Mouse (Mus musculus) limb, embryonic 14.5 days (tissue): ENCODE data around the gene Rbms1. TPM values are rescaled to one million over a fixed set of nuclear protein-coding genes. Genes with fewer than 3 reads are reported as not detected.

Source experiments
- ATAC-seq: fragments of 200-750 bp; cut with Nextera tagmentation; 2 replicates; pipeline ENCODE4 v1.8.0; 2017; ENCODE audit warnings: low read depth, moderate number of reproducible peaks, moderate TSS enrichment; ENCODE audit not compliant: low FRiP score
- DNase-seq: peaks from one replicate; pipeline ENCODE4 v3.0.0-alpha.2; 2015; ENCODE audit warnings: low spot score
- H3K27ac ChIP-seq: fragments of 300-500 bp; sonication (generic); replicated peaks from 2 replicates; pipeline ENCODE4 v1.5.1; 2014; ENCODE audit warnings: low read depth, mild to moderate bottlenecking, low read length, moderate library complexity, mixed read lengths
- H3K27me3 ChIP-seq: fragments of 300-500 bp; sonication (generic); 2 replicates; pipeline ENCODE4 v1.6.1; 2014; ENCODE audit warnings: low read length, mixed read lengths; ENCODE audit not compliant: control insufficient read depth, insufficient read depth
- H3K36me3 ChIP-seq: fragments of 300-500 bp; sonication (generic); 2 replicates; pipeline ENCODE4 v1.6.1; 2014; ENCODE audit warnings: mild to moderate bottlenecking, low read length, moderate library complexity, mixed read lengths; ENCODE audit not compliant: control insufficient read depth, insufficient read depth
- H3K4me1 ChIP-seq: fragments of 300-500 bp; sonication (generic); 2 replicates; pipeline ENCODE4 v1.6.1; 2014; ENCODE audit warnings: antibody characterized with exemption, low read length, mixed read lengths; ENCODE audit not compliant: control insufficient read depth, insufficient read depth
- H3K4me2 ChIP-seq: fragments of 300-500 bp; sonication (generic); replicated peaks from 2 replicates; pipeline ENCODE4 v1.6.1; 2014; ENCODE audit warnings: low read depth, mild to moderate bottlenecking, low read length, moderate library complexity; ENCODE audit not compliant: severe bottlenecking
- H3K4me3 ChIP-seq: fragments of 300-500 bp; sonication (generic); replicated peaks from 2 replicates; pipeline ENCODE4 v1.5.1; 2014; ENCODE audit warnings: low read length
- H3K9ac ChIP-seq: fragments of 300-500 bp; sonication (generic); 2 replicates; pipeline ENCODE4 v1.6.1; 2014; ENCODE audit warnings: mild to moderate bottlenecking, low read depth, low read length, moderate library complexity; ENCODE audit not compliant: severe bottlenecking
- H3K9me3 ChIP-seq: fragments of 300-500 bp; sonication (generic); 2 replicates; pipeline ENCODE4 v1.6.1; 2016; ENCODE audit warnings: low read length; ENCODE audit not compliant: control insufficient read depth
- POLR2A ChIP-seq: fragments of 200-500 bp; IDR thresholded peaks from 2 replicates; pipeline ENCODE4 v1.8.0; 2012; ENCODE audit warnings: inconsistent platforms, mild to moderate bottlenecking, moderate library complexity, borderline replicate concordance; ENCODE audit not compliant: insufficient read depth, insufficient read length; ENCODE audit errors: extremely low read depth
- WGBS: fragments of 180-500 bp; shearing (Covaris S2); extraction: QIAGEN DNeasy Blood & Tissue Kit; methylation state at CpG from one replicate; pipeline ENCODE4 v1.1.7; 2014; 5-methylcytosine and 5-hydroxymethylcytosine counted together
- polyA plus RNA-seq, 2 experiments: library from polyadenylated mRNA; depleted of rRNA in 1 of 2; stranded (reverse) in 1 of 2; unstranded in 1 of 2; fragments of >200 nt; fragmentation: Nextera tagmentation in 1 of 2; extraction: Ambion mirVana in 1 of 2; gene quantifications; 2 replicates each; pipeline versions ENCODE4 v1.2.1 to v1.2.3; 2012 to 2014

The Rbms1 gene
- polyA plus RNA-seq, 2 experiments, result 84.9 to 118 TPM

- Histone ChIP-seq H3K4me3 (peak overlapping the region; percentile 61), H3K27me3 (no peaks in the 10 kb centered on the region), H3K4me2 (peak overlapping the region; percentile 63), H3K36me3 (no peaks in the 10 kb centered on the region), H3K9ac (peak overlapping the region; percentile 87), H3K27ac (peak overlapping the region; percentile 96), H3K9me3 (no peaks in the 10 kb centered on the region), H3K4me1 (peaks cover 17% of the 10 kb centered on the region)
- no peak for ATAC-seq
- WGBS, result 6% methylated on average over 5 of the region's 5 CpGs
- no peak for TF ChIP-seq POLR2A
- peak; percentile 8 for DNase-seq
Observed at GRCm38 (mm10) chr2:60963616-60964015, 624 bp upstream of the Rbms1 start.

GRCm38 (mm10) chr2:60962001-60962670, 856 bp downstream of the Rbms1 start:
- 0 out of 2 replicates have a peak, but pooled peaks have one; percentile 25 for TF ChIP-seq POLR2A
- ATAC-seq (peak; percentile 90), DNase-seq (peak; percentile 70)
- Histone ChIP-seq H3K4me3 (peak overlapping the region; percentile 61), H3K27ac (peak overlapping the region; percentile 96), H3K4me2 (peak overlapping the region; percentile 63), H3K27me3 (no peaks in the 10 kb centered on the region), H3K9me3 (no peaks in the 10 kb centered on the region), H3K36me3 (no peaks in the 10 kb centered on the region), H3K4me1 (peaks cover 17% of the 10 kb centered on the region), H3K9ac (peak overlapping the region; percentile 87)
- WGBS, result under 1% methylated on average over 30 of the region's 64 CpGs

- ATAC-seq (no peak), DNase-seq (no peak)
- Histone ChIP-seq H3K9me3 (no peaks in the 10 kb centered on the region), H3K36me3 (no peaks in the 10 kb centered on the region), H3K4me2 (peak overlapping the region; percentile 63), H3K9ac (0 out of 2 replicates have a peak overlapping the region, but pooled peaks have one; percentile 87), H3K4me3 (peak overlapping the region; percentile 61), H3K27me3 (no peaks in the 10 kb centered on the region), H3K4me1 (peaks cover 17% of the 10 kb centered on the region), H3K27ac (peak overlapping the region; percentile 96; the same call in 1 of the 2 replicates)
- 21% methylated on average over 5 of the region's 5 CpGs for WGBS
- no peak for TF ChIP-seq POLR2A
Observed at GRCm38 (mm10) chr2:60961281-60961680, 1.7 kb downstream of the Rbms1 start.

GRCm38 (mm10) chr2:60948241-60948640, 14.8 kb downstream of the Rbms1 start:
- peaks cover 5% of the 10 kb centered on the region; the same call in 1 of the 2 replicates for H3K4me1 ChIP-seq
- no peak overlapping the region for H3K4me3 ChIP-seq
- 68% methylated on average over 3 of the region's 3 CpGs for WGBS
- DNase-seq (no peak), ATAC-seq (no peak)
- no peaks in the 10 kb centered on the region for H3K9me3 ChIP-seq
- no peak overlapping the region for H3K4me2 ChIP-seq
- H3K36me3 ChIP-seq, result no peaks in the 10 kb centered on the region
- no peak for TF ChIP-seq POLR2A
- H3K27me3 ChIP-seq, result no peaks in the 10 kb centered on the region
- no peak overlapping the region for H3K27ac ChIP-seq
- H3K9ac ChIP-seq, result no peak overlapping the region

GRCm38 (mm10) chr2:60947817-60948216, 15.2 kb downstream of the Rbms1 start:
- no peak overlapping the region for H3K27ac ChIP-seq
- 87% methylated on average over 4 of the region's 4 CpGs for WGBS

More at GRCm38 (mm10) chr2:60947817-60948216, 15.2 kb downstream of the Rbms1 start:
- Histone ChIP-seq H3K9ac (no peak overlapping the region), H3K4me1 (peaks cover 5% of the 10 kb centered on the region; the same call in 1 of the 2 replicates), H3K4me2 (no peak overlapping the region), H3K27me3 (no peaks in the 10 kb centered on the region), H3K36me3 (no peaks in the 10 kb centered on the region), H3K4me3 (no peak overlapping the region), H3K9me3 (no peaks in the 10 kb centered on the region)
- no peak for DNase-seq
- ATAC-seq, result no peak
- TF ChIP-seq POLR2A, result no peak
